Mouse (Mus musculus): ENCODE data around the gene Atp5k. TPM values are rescaled to one million over a fixed set of nuclear protein-coding genes. Genes with fewer than 3 reads are reported as not detected.

Gene Atp5k
- 1,348 TPM for polyA plus RNA-seq (2012; fragmentation: generic; extraction: Trizol)

DNA sequence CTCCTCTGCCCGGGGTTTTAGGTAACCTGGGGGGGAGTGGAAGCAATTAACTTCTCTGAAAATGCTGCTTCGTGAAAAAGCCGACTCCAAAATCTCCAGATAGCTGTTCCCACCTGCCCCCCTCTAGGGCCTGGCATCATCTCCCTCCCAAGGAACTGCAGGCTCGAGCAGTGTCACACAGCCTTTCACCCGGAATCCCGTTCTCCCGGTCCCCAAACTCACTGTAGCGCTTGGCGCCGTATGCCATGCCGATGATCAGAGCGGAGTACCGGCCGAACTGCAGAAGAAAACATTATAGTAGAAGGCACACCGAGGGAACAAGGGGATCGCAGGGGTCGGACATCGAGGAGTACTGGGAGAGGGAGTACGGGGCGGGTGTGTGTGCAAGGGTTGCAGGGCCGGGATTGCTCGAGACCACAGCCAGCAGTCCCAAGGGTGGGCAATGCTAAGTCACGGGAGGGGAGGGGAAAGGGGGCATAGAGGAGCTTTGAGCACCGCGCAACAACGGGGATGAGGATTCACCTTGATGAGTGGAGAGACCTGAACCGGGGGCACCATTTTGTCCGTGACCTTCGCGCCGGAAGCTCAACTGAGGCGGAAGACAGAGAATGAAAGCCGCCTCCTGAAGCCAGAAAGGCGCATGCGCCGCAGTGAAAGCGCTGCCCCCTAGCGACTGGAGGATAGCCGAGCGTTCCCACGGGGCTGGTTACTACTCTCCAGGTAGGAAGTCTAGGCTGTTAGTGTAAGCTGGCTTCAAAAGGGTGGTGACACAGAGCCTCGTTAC is at the start of gene Atp5k:
Gene Atp5k, minus strand, starts transcription at position 645 of the 784 bp plus-strand sequence.
- Histone ChIP-seq H3K36me3 (ENCODE audit: control insufficient read depth, insufficient read depth) (peaks cover 15% of the 10 kb centered on the region), H3K4me2 (ENCODE audit: low read depth) (peak within 1 kb of the TSS; percentile 79), H3ac (ENCODE audit: control insufficient read depth, insufficient read length) (peak within 1 kb of the TSS; percentile 79), H3K79me2 (ENCODE audit: control insufficient read depth, insufficient read depth) (peaks cover 16% of the 10 kb centered on the region), H3K27me3 (ENCODE audit: control insufficient read depth, insufficient read depth, insufficient read length) (peaks cover 2% of the 10 kb centered on the region), H3K4me3 (peak within 1 kb of the TSS; percentile 97)
- no peak for TF ChIP-seq REST (IDR thresholded peaks at IDR 0.05; ENCODE audit: insufficient read depth, insufficient read length)
- TF ChIP-seq POLR2AphosphoS2 (IDR thresholded peaks at IDR 0.05; ENCODE audit: insufficient read length, low read depth), result peak; percentile 78
- no peak for TF ChIP-seq MYOG (IDR thresholded peaks at IDR 0.05; ENCODE audit: control insufficient read depth in 1 of 3, insufficient read depth in 1 of 3, insufficient read length in 2 of 3, low read depth in 2 of 3)
- TF ChIP-seq TCF3 (IDR thresholded peaks at IDR 0.05; ENCODE audit: insufficient read length, low read depth), result no peak
- no peak for TF ChIP-seq SRF (IDR thresholded peaks at IDR 0.05; ENCODE audit: control insufficient read depth, insufficient read length, low read depth)
- no peak for TF ChIP-seq MAX (IDR thresholded peaks at IDR 0.05; ENCODE audit: low read depth)
- TF ChIP-seq POLR2A (IDR thresholded peaks at IDR 0.05; ENCODE audit: insufficient read length, low read depth), result peak; percentile 41
- no peak for TF ChIP-seq USF1 (IDR thresholded peaks at IDR 0.05; ENCODE audit: low read depth)
- no peak for TF ChIP-seq CEBPB (IDR thresholded peaks at IDR 0.05; ENCODE audit: insufficient read depth, poor library complexity, severe bottlenecking)

DNA sequence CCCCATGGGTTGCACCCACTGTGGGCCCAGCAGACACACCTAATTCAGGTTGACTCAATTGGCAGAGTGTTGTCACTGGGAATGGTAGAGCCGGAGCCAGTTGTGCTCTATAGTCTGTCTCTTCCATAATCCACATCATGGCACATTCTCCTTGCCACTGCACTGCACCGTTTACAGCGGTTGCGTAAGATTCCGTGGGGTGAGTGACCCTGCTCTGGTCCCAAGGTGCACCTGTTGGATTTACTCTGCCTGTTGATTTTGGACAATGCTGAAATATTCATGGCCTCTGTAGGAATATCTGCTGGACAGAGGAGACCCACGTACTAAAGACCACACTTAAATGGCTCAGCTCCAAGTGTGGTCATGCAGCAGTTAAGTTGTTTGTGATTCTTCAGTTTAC is 48.8 kb upstream of the Atp5k start:
- no peaks in the 10 kb centered on the region for H3K27me3 ChIP-seq (ENCODE audit: control insufficient read depth, insufficient read depth, insufficient read length)
- H3K4me3 ChIP-seq, result no peak overlapping the region
- peaks cover 16% of the 10 kb centered on the region for H3K36me3 ChIP-seq (ENCODE audit: control insufficient read depth, insufficient read depth)
- peaks cover 35% of the 10 kb centered on the region for H3K79me2 ChIP-seq (ENCODE audit: control insufficient read depth, insufficient read depth)
- H3ac ChIP-seq (ENCODE audit: control insufficient read depth, insufficient read length), result no peak overlapping the region
- TF ChIP-seq E2F4 (IDR thresholded peaks at IDR 0.05; ENCODE audit: insufficient read depth) (no peak), MAX (IDR thresholded peaks at IDR 0.05; ENCODE audit: low read depth) (no peak), MYOD1 (IDR thresholded peaks at IDR 0.05; ENCODE audit: control insufficient read depth in 1 of 3, insufficient read length in 2 of 3, low read depth in 2 of 3) (no peak), POLR2AphosphoS2 (IDR thresholded peaks at IDR 0.05; ENCODE audit: insufficient read length, low read depth) (no peak), USF1 (IDR thresholded peaks at IDR 0.05; ENCODE audit: low read depth) (no peak), TCF3 (IDR thresholded peaks at IDR 0.05; ENCODE audit: insufficient read length, low read depth) (no peak), SRF (IDR thresholded peaks at IDR 0.05; ENCODE audit: control insufficient read depth, insufficient read length, low read depth) (no peak), MYOG (IDR thresholded peaks at IDR 0.05; ENCODE audit: control insufficient read depth in 1 of 3, insufficient read depth in 1 of 3, insufficient read length in 2 of 3, low read depth in 2 of 3) (no peak), CEBPB (IDR thresholded peaks at IDR 0.05; ENCODE audit: insufficient read depth, poor library complexity, severe bottlenecking) (no peak), POLR2A (IDR thresholded peaks at IDR 0.05; ENCODE audit: insufficient read length, low read depth) (no peak), REST (IDR thresholded peaks at IDR 0.05; ENCODE audit: insufficient read depth, insufficient read length) (no peak), TCF12 (IDR thresholded peaks at IDR 0.05; ENCODE audit: insufficient read depth, poor library complexity, severe bottlenecking) (no peak)
- H3K4me2 ChIP-seq (ENCODE audit: low read depth), result no peak overlapping the region

DNA sequence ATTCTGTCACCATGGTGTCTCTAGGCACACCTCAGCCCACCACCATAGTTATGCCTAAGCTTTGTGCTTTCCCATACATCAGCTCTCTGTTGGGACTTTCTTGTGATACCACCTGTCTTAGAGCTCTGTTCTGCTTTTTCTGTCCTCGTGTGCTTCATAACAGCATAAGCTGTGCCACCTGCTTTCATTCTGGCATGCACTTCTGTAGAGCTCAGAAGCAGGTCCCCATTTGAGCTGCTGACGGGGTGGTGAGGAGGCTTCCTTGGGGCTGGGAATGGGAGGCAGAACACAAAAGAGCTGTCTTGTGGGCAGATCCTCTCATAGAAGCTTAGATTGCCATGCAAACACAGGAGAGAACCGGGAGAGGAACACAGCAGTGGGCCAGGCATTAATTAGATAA is 41.7 kb upstream of the Atp5k start:
- TF ChIP-seq TCF3 (IDR thresholded peaks at IDR 0.05; ENCODE audit: insufficient read length, low read depth) (no peak), POLR2A (IDR thresholded peaks at IDR 0.05; ENCODE audit: insufficient read length, low read depth) (no peak), MYOD1 (IDR thresholded peaks at IDR 0.05; ENCODE audit: control insufficient read depth in 1 of 3, insufficient read length in 2 of 3, low read depth in 2 of 3) (no peak), MAX (IDR thresholded peaks at IDR 0.05; ENCODE audit: low read depth) (no peak), SRF (IDR thresholded peaks at IDR 0.05; ENCODE audit: control insufficient read depth, insufficient read length, low read depth) (no peak), E2F4 (IDR thresholded peaks at IDR 0.05; ENCODE audit: insufficient read depth) (no peak), POLR2AphosphoS2 (IDR thresholded peaks at IDR 0.05; ENCODE audit: insufficient read length, low read depth) (no peak), TCF12 (IDR thresholded peaks at IDR 0.05; ENCODE audit: insufficient read depth, poor library complexity, severe bottlenecking) (no peak), USF1 (IDR thresholded peaks at IDR 0.05; ENCODE audit: low read depth) (no peak)
- Histone ChIP-seq H3K79me2 (ENCODE audit: control insufficient read depth, insufficient read depth) (peaks cover 27% of the 10 kb centered on the region), H3ac (ENCODE audit: control insufficient read depth, insufficient read length) (no peak overlapping the region), H3K4me3 (no peak overlapping the region), H3K36me3 (ENCODE audit: control insufficient read depth, insufficient read depth) (peaks cover 56% of the 10 kb centered on the region), H3K27me3 (ENCODE audit: control insufficient read depth, insufficient read depth, insufficient read length) (no peaks in the 10 kb centered on the region), H3K4me2 (ENCODE audit: low read depth) (no peak overlapping the region)

DNA sequence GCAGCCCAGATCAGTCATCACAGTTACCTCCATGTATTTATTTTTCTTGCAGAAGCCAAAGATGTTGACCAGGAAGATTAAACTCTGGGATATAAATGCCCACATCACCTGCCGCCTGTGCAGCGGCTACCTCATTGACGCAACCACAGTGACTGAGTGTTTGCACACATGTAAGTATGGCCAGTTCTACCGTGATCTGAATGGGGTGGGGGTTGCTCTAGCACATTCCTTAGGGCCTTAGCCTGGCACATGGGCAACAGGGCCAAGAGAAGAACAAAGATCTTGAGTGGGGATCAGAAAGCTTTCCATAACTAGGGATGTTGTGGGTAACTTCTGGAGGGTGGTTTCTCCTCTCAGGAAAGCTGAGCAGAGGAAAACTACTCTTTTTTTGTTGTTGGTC is 39.5 kb upstream of the Atp5k start:
- H3K36me3 ChIP-seq (ENCODE audit: control insufficient read depth, insufficient read depth), result peaks cover 56% of the 10 kb centered on the region
- H3ac ChIP-seq (ENCODE audit: control insufficient read depth, insufficient read length), result no peak overlapping the region
- peaks cover 28% of the 10 kb centered on the region for H3K79me2 ChIP-seq (ENCODE audit: control insufficient read depth, insufficient read depth)
- no peak for TF ChIP-seq TCF12 (IDR thresholded peaks at IDR 0.05; ENCODE audit: insufficient read depth, poor library complexity, severe bottlenecking)
- no peak for TF ChIP-seq TCF3 (IDR thresholded peaks at IDR 0.05; ENCODE audit: insufficient read length, low read depth)
- TF ChIP-seq CEBPB (IDR thresholded peaks at IDR 0.05; ENCODE audit: insufficient read depth, poor library complexity, severe bottlenecking), result no peak
- TF ChIP-seq MAX (IDR thresholded peaks at IDR 0.05; ENCODE audit: low read depth), result no peak
- TF ChIP-seq E2F4 (IDR thresholded peaks at IDR 0.05; ENCODE audit: insufficient read depth), result no peak
- TF ChIP-seq POLR2A (IDR thresholded peaks at IDR 0.05; ENCODE audit: insufficient read length, low read depth), result no peak
- no peak overlapping the region for H3K4me3 ChIP-seq
- H3K27me3 ChIP-seq (ENCODE audit: control insufficient read depth, insufficient read depth, insufficient read length), result no peaks in the 10 kb centered on the region
- H3K4me2 ChIP-seq (ENCODE audit: low read depth), result no peak overlapping the region

DNA sequence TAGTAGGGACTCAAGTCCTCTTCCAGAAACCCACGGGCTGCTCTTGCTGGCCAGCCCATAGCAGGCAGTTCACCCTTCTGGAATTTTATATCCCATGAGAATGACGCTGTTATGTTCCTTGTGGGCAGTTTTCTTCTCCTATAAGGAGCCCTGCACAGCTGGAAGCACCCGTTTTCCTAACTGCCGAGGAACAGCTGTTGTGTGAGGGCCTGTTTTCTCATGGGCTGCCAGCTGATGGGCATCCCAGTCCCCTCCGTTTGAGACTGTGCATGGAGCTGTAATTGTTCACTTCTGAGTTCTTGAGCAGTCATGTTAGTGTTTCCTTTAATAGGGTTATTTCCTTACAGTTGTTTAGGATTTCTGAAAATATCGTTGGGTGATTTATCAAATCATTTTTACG is 35.4 kb upstream of the Atp5k start:
- peaks cover 69% of the 10 kb centered on the region for H3K79me2 ChIP-seq (ENCODE audit: control insufficient read depth, insufficient read depth)
- H3K4me2 ChIP-seq (ENCODE audit: low read depth), result no peak overlapping the region
- H3K36me3 ChIP-seq (ENCODE audit: control insufficient read depth, insufficient read depth), result peaks cover 25% of the 10 kb centered on the region
- no peak overlapping the region for H3K4me3 ChIP-seq
- no peaks in the 10 kb centered on the region for H3K27me3 ChIP-seq (ENCODE audit: control insufficient read depth, insufficient read depth, insufficient read length)
- H3ac ChIP-seq (ENCODE audit: control insufficient read depth, insufficient read length), result no peak overlapping the region
- TF ChIP-seq MYOG (IDR thresholded peaks at IDR 0.05; ENCODE audit: control insufficient read depth in 1 of 3, insufficient read depth in 1 of 3, insufficient read length in 2 of 3, low read depth in 2 of 3), result peak in 2 of 3 experiments; percentile 34 to 65
- no peak for TF ChIP-seq POLR2AphosphoS2 (IDR thresholded peaks at IDR 0.05; ENCODE audit: insufficient read length, low read depth)
- peak in 2 of 3 experiments; percentile 71 to 74 for TF ChIP-seq MYOD1 (IDR thresholded peaks at IDR 0.05; ENCODE audit: control insufficient read depth in 1 of 3, insufficient read length in 2 of 3, low read depth in 2 of 3)
